Mouse (Mus musculus): ENCODE data around the gene Nono. TPM values are rescaled to one million over a fixed set of nuclear protein-coding genes. Genes with fewer than 3 reads are reported as not detected.
"Not testable (repeated sequence)": the region's sequence is repeated elsewhere in the genome, so short reads cannot be mapped to it uniquely, and the experiment has no call there.

Gene Nono
- polyA plus RNA-seq, 1 experiment from 2014 or later, result 237 TPM

DNA sequence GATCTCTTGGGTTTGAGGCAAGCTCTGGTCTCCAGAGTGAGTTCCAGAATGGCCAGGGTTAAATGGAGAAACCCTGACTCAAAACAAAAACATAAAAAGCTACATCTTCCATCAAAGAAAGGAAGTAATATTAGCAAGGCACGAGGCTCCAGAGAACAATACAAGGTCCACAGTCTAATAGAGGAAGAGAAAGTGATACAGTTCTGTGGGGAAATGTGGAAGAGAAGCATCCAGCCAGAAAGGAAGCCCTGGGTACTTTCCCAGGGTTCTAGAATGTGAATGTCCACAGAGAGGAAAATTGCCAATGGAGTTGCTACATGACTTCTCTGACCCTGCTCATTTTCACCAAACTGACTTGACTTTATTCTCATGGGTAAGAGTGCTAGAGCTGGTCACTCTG, 22.0 kb downstream of the Nono start:
- Histone ChIP-seq H3K27ac (ENCODE audit: low read depth, low read length) (no peak overlapping the region), H3K27me3 (ENCODE audit: control insufficient read depth, insufficient read depth, low read length) (no peaks in the 10 kb centered on the region), H3K4me1 (ENCODE audit: control insufficient read depth, insufficient read depth, low read length) (no peaks in the 10 kb centered on the region), H3K9ac (replicated peaks; ENCODE audit: low read depth, low read length) (no peak overlapping the region), H3K9me3 (ENCODE audit: control insufficient read depth, low read length) (no peaks in the 10 kb centered on the region), H3K4me3 (ENCODE audit: low read depth, low read length) (no peak overlapping the region), H3K4me2 (ENCODE audit: low read depth, low read length) (no peak overlapping the region), H3K36me3 (ENCODE audit: control insufficient read depth, insufficient read depth, low read length) (peaks cover 6% of the 10 kb centered on the region; the same call in 1 of the 2 replicates)
- ATAC-seq (ENCODE audit: low read depth), result no peak
- 71% methylated on average over 1 of the region's 1 CpGs for WGBS

DNA sequence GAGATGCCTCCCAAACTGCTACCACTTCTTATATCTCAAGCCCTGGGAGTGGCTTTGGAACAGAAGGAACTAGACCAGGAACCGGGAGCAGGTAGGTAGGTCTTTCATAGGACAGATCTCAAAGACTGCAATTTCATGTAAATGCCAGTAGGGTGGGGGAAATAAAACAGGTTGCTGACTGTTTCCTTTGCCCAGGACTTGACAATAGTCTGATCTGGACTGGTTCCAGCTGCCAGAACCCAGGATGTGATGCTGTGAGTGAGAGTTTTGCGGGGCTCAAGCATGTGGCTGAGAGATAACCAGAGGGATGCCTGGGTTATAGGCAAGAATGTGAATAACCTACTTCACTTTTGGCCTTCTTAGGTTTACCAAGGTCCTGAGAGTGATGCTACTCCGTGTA, 22.5 kb downstream of the Nono start:
- H3K27ac ChIP-seq (ENCODE audit: low read depth, low read length), result no peak overlapping the region

DNA sequence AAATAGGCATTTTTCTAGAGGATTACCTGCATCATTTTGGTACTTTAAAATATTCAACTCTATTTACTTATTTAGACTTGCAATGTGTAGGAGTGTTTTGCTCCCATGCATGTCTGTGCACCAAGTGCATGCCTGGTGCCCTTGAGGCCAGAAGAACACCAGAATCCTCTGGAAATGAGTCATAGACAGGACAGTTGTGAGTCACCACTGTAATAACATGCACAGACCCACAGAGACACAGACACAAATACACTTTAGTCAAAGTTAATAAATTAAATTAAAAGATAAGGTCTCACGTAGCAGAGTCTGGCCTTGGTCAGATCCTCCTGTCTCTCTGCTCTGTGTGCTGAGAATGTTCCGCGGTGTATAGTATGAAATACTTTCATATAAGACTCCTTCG, 43.1 kb downstream of the Nono start:
- H3K4me1 ChIP-seq (ENCODE audit: control insufficient read depth, insufficient read depth, low read length), result no peaks in the 10 kb centered on the region
- 95% methylated on average over 4 of the region's 4 CpGs for WGBS
- H3K4me3 ChIP-seq (ENCODE audit: low read depth, low read length), result no peak overlapping the region
- no peaks in the 10 kb centered on the region for H3K9me3 ChIP-seq (ENCODE audit: control insufficient read depth, low read length)
- ATAC-seq (ENCODE audit: low read depth), result no peak
- H3K36me3 ChIP-seq (ENCODE audit: control insufficient read depth, insufficient read depth, low read length), result no peaks in the 10 kb centered on the region
- H3K27ac ChIP-seq (ENCODE audit: low read depth, low read length), result no peak overlapping the region
- no peak overlapping the region for H3K9ac ChIP-seq (replicated peaks; ENCODE audit: low read depth, low read length)
- no peak overlapping the region for H3K4me2 ChIP-seq (ENCODE audit: low read depth, low read length)
- no peaks in the 10 kb centered on the region for H3K27me3 ChIP-seq (ENCODE audit: control insufficient read depth, insufficient read depth, low read length)

More for the DNA sequence above, 22.5 kb downstream of the Nono start:
- Histone ChIP-seq H3K9ac (replicated peaks; ENCODE audit: low read depth, low read length) (no peak overlapping the region), H3K27me3 (ENCODE audit: control insufficient read depth, insufficient read depth, low read length) (no peaks in the 10 kb centered on the region), H3K9me3 (ENCODE audit: control insufficient read depth, low read length) (no peaks in the 10 kb centered on the region), H3K4me2 (ENCODE audit: low read depth, low read length) (no peak overlapping the region), H3K36me3 (ENCODE audit: control insufficient read depth, insufficient read depth, low read length) (peaks cover 6% of the 10 kb centered on the region; the same call in 1 of the 2 replicates), H3K4me3 (ENCODE audit: low read depth, low read length) (no peak overlapping the region), H3K4me1 (ENCODE audit: control insufficient read depth, insufficient read depth, low read length) (no peaks in the 10 kb centered on the region)
- WGBS, result 89% methylated on average over 3 of the region's 3 CpGs
- ATAC-seq (ENCODE audit: low read depth), result no peak

DNA sequence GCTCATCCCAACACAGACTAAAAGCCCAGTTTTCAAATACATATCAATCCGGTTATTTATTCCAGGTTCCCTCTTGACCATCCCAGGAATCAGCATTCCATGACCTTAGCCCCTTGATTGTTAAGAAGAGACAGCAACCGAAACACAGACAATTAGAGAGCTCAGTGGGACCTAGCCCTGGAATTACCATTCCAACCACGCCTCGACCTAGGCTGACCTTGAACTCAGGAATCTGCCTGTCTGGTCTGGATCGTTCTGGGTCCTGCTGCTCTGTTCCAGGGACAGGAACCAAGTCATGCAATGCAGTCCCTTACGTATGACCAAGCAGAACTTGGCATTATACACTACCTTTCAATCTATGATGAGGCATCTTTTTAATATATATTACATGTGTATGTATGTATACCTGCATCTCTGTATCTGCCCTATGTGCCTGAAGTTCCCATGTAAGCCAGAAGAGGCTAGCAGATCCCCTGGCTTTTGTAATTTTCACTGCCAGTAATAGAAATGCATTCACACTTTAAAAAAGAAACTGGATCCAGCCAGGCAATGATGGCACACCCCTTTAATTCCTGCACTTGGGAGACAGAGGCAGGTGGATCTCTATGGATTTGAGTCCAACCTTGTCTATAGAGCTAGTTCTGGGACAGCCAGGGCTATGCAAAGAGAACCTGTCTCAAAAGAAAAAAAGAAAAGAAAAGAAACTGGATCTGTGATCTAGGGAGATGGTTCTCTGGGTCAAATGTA, 52.7 kb downstream of the Nono start:
- H3K36me3 ChIP-seq (ENCODE audit: control insufficient read depth, insufficient read depth, low read length), result no peaks in the 10 kb centered on the region
- no peak overlapping the region for H3K4me3 ChIP-seq (ENCODE audit: low read depth, low read length)
- no peak overlapping the region for H3K4me2 ChIP-seq (ENCODE audit: low read depth, low read length)
- H3K9ac ChIP-seq (replicated peaks; ENCODE audit: low read depth, low read length), result no peak overlapping the region
- no peaks in the 10 kb centered on the region for H3K27me3 ChIP-seq (ENCODE audit: control insufficient read depth, insufficient read depth, low read length)
- no peaks in the 10 kb centered on the region for H3K4me1 ChIP-seq (ENCODE audit: control insufficient read depth, insufficient read depth, low read length)
- H3K27ac ChIP-seq (ENCODE audit: low read depth, low read length), result no peak overlapping the region
- H3K9me3 ChIP-seq (ENCODE audit: control insufficient read depth, low read length), result no peaks in the 10 kb centered on the region
- 84% methylated on average over 6 of the region's 6 CpGs for WGBS
- no peak for ATAC-seq (ENCODE audit: low read depth)

DNA sequence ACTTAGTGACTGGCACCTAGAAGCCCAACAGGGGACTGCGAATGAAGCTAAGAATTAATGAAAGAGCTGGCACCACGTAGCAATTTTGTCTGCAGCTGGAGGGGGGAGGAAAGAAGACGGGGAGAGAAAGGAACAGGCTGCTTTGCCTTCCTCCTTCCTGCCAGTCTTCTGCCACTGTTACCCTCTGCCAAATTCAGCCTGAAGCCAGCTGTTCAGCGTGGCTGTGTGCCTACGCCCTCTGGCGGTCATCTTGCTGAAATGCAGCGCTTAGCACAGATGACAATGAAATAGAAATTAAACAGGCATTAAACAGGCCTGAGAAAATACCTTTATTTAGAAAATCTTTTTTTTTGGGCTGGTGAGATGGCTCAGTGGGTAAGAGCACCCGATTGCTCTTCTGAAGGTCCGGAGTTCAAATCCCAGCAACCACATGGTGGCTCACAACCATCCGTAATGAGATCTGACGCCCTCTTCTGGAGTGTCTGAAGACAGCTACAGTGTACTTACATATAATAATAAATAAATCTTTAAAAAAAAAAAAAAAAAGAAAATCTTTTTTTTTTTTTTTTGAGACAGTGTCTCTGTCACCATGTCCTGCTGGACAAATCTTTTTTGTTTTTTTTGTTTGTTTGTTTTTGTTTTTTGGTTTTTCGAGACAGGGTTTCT, 57.5 kb downstream of the Nono start:
- peak; percentile 71 for ATAC-seq (ENCODE audit: low read depth)
- H3K27ac ChIP-seq (ENCODE audit: low read depth, low read length); H3K4me2 ChIP-seq (ENCODE audit: low read depth, low read length); H3K9ac ChIP-seq (replicated peaks; ENCODE audit: low read depth, low read length); H3K36me3 ChIP-seq (ENCODE audit: control insufficient read depth, insufficient read depth, low read length); H3K9me3 ChIP-seq (ENCODE audit: control insufficient read depth, low read length); H3K4me1 ChIP-seq (ENCODE audit: control insufficient read depth, insufficient read depth, low read length); H3K27me3 ChIP-seq (ENCODE audit: control insufficient read depth, insufficient read depth, low read length); H3K4me3 ChIP-seq (ENCODE audit: low read depth, low read length): not testable (repeated sequence)
- 27% methylated on average over 10 of the region's 12 CpGs for WGBS

Other genes starting within 250 kb of the Nono start
- 36.5 and 39.1 TPM in 2 replicates for gene Snx12, start 206.8 kb upstream of the Nono start, polyA plus RNA-seq (2014; fragmentation: Nextera tagmentation; extraction: Ambion mirVana)
- gene Foxo4, start 174.8 kb upstream of the Nono start, polyA plus RNA-seq (2014; fragmentation: Nextera tagmentation; extraction: Ambion mirVana), result 0.55 and 0.59 TPM in 2 replicates
- not detected in 2 replicates for gene Gm614, start 165.3 kb upstream of the Nono start, polyA plus RNA-seq (2014; fragmentation: Nextera tagmentation; extraction: Ambion mirVana)
- 2.7 and 5.1 TPM in 2 replicates for gene Il2rg, start 161.1 kb upstream of the Nono start, polyA plus RNA-seq (2014; fragmentation: Nextera tagmentation; extraction: Ambion mirVana)
- gene Gm20489, start 160.3 kb upstream of the Nono start, polyA plus RNA-seq (2014; fragmentation: Nextera tagmentation; extraction: Ambion mirVana), result not detected in 2 replicates
- gene Med12, start 155.3 kb upstream of the Nono start, polyA plus RNA-seq (2014; fragmentation: Nextera tagmentation; extraction: Ambion mirVana), result 32.0 and 34.2 TPM in 2 replicates
- 91.8 and 121 TPM in 2 replicates for gene Nlgn3, start 130.2 kb upstream of the Nono start, polyA plus RNA-seq (2014; fragmentation: Nextera tagmentation; extraction: Ambion mirVana)
- 1.3 TPM in 2 replicates for gene Gjb1, start 52.9 kb upstream of the Nono start, polyA plus RNA-seq (2014; fragmentation: Nextera tagmentation; extraction: Ambion mirVana)
- gene Zmym3, start 8.5 kb upstream of the Nono start, polyA plus RNA-seq (2014; fragmentation: Nextera tagmentation; extraction: Ambion mirVana), result 61.6 and 66.1 TPM in 2 replicates
- 1.9 and 2.1 TPM in 2 replicates for gene Itgb1bp2, start 19.8 kb downstream of the Nono start, polyA plus RNA-seq (2014; fragmentation: Nextera tagmentation; extraction: Ambion mirVana)
- gene Taf1, start 103.4 kb downstream of the Nono start, polyA plus RNA-seq (2014; fragmentation: Nextera tagmentation; extraction: Ambion mirVana), result 21.2 and 22.5 TPM in 2 replicates
- gene Ogt, start 210.7 kb downstream of the Nono start, polyA plus RNA-seq (2014; fragmentation: Nextera tagmentation; extraction: Ambion mirVana), result 273 and 274 TPM in 2 replicates

Measured in neural tube, embryonic 14.5 days (tissue).